In the genomic region with DNA sequence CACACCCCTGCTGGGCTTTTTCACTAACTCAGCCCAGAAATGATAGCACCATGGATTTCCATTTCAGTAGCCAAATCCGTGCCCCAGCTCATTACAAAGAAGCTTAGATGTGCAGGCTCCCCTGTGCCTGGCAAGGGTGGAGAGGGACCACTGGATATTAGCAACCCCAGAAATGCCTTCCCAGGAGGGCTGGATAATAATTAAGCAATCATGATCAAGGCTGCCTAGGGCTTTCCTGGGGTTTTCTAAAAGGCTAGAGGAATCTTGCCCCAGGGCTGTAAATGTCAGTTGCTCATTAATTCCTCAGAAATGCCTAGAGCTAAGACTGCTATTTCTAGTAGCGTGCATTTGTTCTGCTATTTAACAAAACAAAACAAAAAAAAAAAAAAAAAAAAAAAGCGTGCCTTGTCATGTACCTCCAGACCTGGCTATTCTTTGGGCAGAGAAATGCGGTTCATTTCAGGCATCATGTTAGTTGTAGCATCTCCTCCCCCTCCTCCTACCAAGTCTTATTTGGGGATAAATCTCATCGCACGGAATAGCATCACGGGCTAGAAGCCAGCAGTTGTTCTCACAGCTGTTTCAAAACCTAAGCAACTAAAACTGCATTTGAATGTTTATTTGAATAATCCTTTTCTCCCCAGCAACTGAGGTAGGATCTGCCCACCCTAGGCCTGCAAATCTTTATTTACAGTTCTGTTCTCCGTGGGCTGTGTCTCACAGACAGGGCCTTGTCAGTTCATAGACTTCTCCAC, we compare ENCODE assay signal across 12 mouse cellular contexts.
DNase-seq lines count a peak whose midpoint lies in the region; ATAC-seq and TF ChIP-seq lines count a peak whose summit lies in the region.
"Had no signal": no experiment of that assay in that cellular context is flagged by ENCODE, and none has a peak within 500 bp of the region (broad histone marks: within the 10 kb centered on the region; RNA-seq: fewer than 3 reads in every experiment).

No protein-coding gene starts in this region.

- no peak overlapping the region for H3K4me3 ChIP-seq in liver, embryonic 13.5 days (replicated peaks)
- no peak overlapping the region for H3K4me3 ChIP-seq in liver, embryonic 12.5 days
- H3K4me3 ChIP-seq in intestine, embryonic 16.5 days (ENCODE audit: low read length): no peak overlapping the region
- no peak overlapping the region for H3K4me3 ChIP-seq in gastrocnemius, adult 2 months
- H3K4me3 ChIP-seq: hindbrain, embryonic 15.5 days; stomach, embryonic 15.5 days had no signal

- DNase-seq in liver, embryonic 13.5 days: no peak
- DNase-seq in brain, adult 2 months (ENCODE audit: low read depth, low spot score): peak; percentile 57
- DNase-seq in kidney, postnatal 36 days: peak; percentile 24 to 64
- DNase-seq in gastrocnemius, postnatal 36 days: no peak
- no peak for DNase-seq in gastrocnemius, adult 2 months
- DNase-seq: cerebellum, postnatal 25 days; heart, adult 18-20 months; right cerebral cortex, postnatal 14 days had no signal

- no peak for ATAC-seq in liver, embryonic 13.5 days (ENCODE audit: low read depth)
- no peak for ATAC-seq in liver, embryonic 12.5 days
- ATAC-seq in intestine, embryonic 16.5 days: peak; percentile 45

- intact Hi-C loops in gastrocnemius, postnatal 36 days (cut with DNase I): no loop called here
- intact Hi-C loops in gastrocnemius, adult 2 months (cut with DNase I): no loop called here

- TF ChIP-seq CTCF in gastrocnemius, adult 2 months (IDR thresholded peaks at IDR 0.05): no peak

- no peaks in the 10 kb centered on the region for H3K36me3 ChIP-seq in liver, embryonic 13.5 days
- H3K36me3 ChIP-seq in liver, embryonic 12.5 days: no peaks in the 10 kb centered on the region
- no peaks in the 10 kb centered on the region for H3K36me3 ChIP-seq in intestine, embryonic 16.5 days (ENCODE audit: control insufficient read depth, insufficient read depth, low read length)
- H3K36me3 ChIP-seq: hindbrain, embryonic 15.5 days; stomach, embryonic 15.5 days had no signal

- no peak overlapping the region for H3K4me2 ChIP-seq in liver, embryonic 13.5 days
- H3K4me2 ChIP-seq in liver, embryonic 12.5 days: no peak overlapping the region
- no peak overlapping the region; the same call in 1 of the 2 replicates for H3K4me2 ChIP-seq in intestine, embryonic 16.5 days (ENCODE audit: low read depth, low read length)
- H3K4me2 ChIP-seq: hindbrain, embryonic 15.5 days; stomach, embryonic 15.5 days had no signal

- 0 out of 2 replicates have a peak, but pooled peaks cover 7% of the 10 kb centered on the region for H3K4me1 ChIP-seq in liver, embryonic 13.5 days (replicated peaks)
- no peaks in the 10 kb centered on the region for H3K4me1 ChIP-seq in liver, embryonic 12.5 days
- H3K4me1 ChIP-seq in intestine, embryonic 16.5 days (ENCODE audit: control insufficient read depth, insufficient read depth, low read length): peaks cover 15% of the 10 kb centered on the region
- H3K4me1 ChIP-seq: stomach, embryonic 15.5 days had no signal

- WGBS in liver, embryonic 13.5 days (ENCODE audit: insufficient replicate concordance): 31% methylated on average over 8 of the region's 8 CpGs
- 36% methylated on average over 8 of the region's 8 CpGs for WGBS in liver, embryonic 12.5 days (ENCODE audit: insufficient replicate concordance)
- WGBS in intestine, embryonic 16.5 days: 19% methylated on average over 8 of the region's 8 CpGs

- H3K9ac ChIP-seq in liver, embryonic 13.5 days: no peak overlapping the region
- no peak overlapping the region for H3K9ac ChIP-seq in liver, embryonic 12.5 days
- H3K9ac ChIP-seq in intestine, embryonic 16.5 days (ENCODE audit: low read depth, low read length): no peak overlapping the region
- H3K9ac ChIP-seq: hindbrain, embryonic 15.5 days; stomach, embryonic 15.5 days had no signal

- no peaks in the 10 kb centered on the region for H3K9me3 ChIP-seq in liver, embryonic 13.5 days (replicated peaks)
- H3K9me3 ChIP-seq in liver, embryonic 12.5 days (replicated peaks): no peaks in the 10 kb centered on the region
- H3K9me3 ChIP-seq in intestine, embryonic 16.5 days (ENCODE audit: control insufficient read depth, low read length): no peaks in the 10 kb centered on the region
- H3K9me3 ChIP-seq: hindbrain, embryonic 15.5 days; stomach, embryonic 15.5 days had no signal

- H3K27me3 ChIP-seq in liver, embryonic 13.5 days: no peaks in the 10 kb centered on the region
- no peaks in the 10 kb centered on the region for H3K27me3 ChIP-seq in liver, embryonic 12.5 days (replicated peaks)
- no peaks in the 10 kb centered on the region for H3K27me3 ChIP-seq in intestine, embryonic 16.5 days (replicated peaks; ENCODE audit: control insufficient read depth, insufficient read depth, low read length)
- H3K27me3 ChIP-seq: hindbrain, embryonic 15.5 days; stomach, embryonic 15.5 days had no signal

- 0 out of 2 replicates have a peak overlapping the region, but pooled peaks have one; percentile 12 for H3K27ac ChIP-seq in liver, embryonic 13.5 days
- H3K27ac ChIP-seq in liver, embryonic 12.5 days: no peak overlapping the region
- H3K27ac ChIP-seq in intestine, embryonic 16.5 days (ENCODE audit: low read length): peak overlapping the region; percentile 73
- H3K27ac ChIP-seq in gastrocnemius, adult 2 months: no peak overlapping the region
- H3K27ac ChIP-seq: hindbrain, embryonic 15.5 days; stomach, embryonic 15.5 days had no signal

Comparison
In these comparisons a context has a peak if more than half of its experiments do, and no peak if none do; other contexts are left out.
1. H3K27ac ChIP-seq: peak in liver, embryonic 13.5 days (single experiment) and intestine, embryonic 16.5 days (single experiment); none in liver, embryonic 12.5 days (single experiment) and gastrocnemius, adult 2 months (single experiment).
2. DNase-seq: peak in brain, adult 2 months (single experiment) and kidney, postnatal 36 days (2 of 2); none in liver, embryonic 13.5 days (single experiment), gastrocnemius, postnatal 36 days (0 of 2) and gastrocnemius, adult 2 months (single experiment).